Mouse (Mus musculus) kidney, postnatal 25 days (tissue): ENCODE measurements around the gene Tmem108.

Source experiments
- DNase-seq, 2 experiments: peaks; one replicate each; pipeline ENCODE4 v3.0.0; 2021; ENCODE audit warnings: mixed read lengths in 2 of 2

Gene Tmem108

GRCm38 (mm10) chr9:103489883-103490282 is 271.8 kb downstream of the Tmem108 start:
- no peak for DNase-seq

GRCm38 (mm10) chr9:103489096-103489495 is 272.5 kb downstream of the Tmem108 start:
- DNase-seq, result peak; percentile 44 to 57

- no peak for DNase-seq
Measured at GRCm38 (mm10) chr9:103486262-103486661, 275.4 kb downstream of the Tmem108 start.

- peak; percentile 67 for DNase-seq
Measured at GRCm38 (mm10) chr9:103485606-103486005, 276.0 kb downstream of the Tmem108 start.

GRCm38 (mm10) chr9:103480603-103481220 is 280.9 kb downstream of the Tmem108 start:
- DNase-seq, result peak; percentile 89 to 92

- no peak for DNase-seq
Measured at GRCm38 (mm10) chr9:103480044-103480576, 281.5 kb downstream of the Tmem108 start, which contains the start of gene Bfsp2. Bfsp2 (minus strand) TSS chr9:103480420.

- peak; percentile 57 to 82 for DNase-seq
Measured at GRCm38 (mm10) chr9:103475414-103475813, 286.2 kb downstream of the Tmem108 start.

- peak; percentile 71 to 77 for DNase-seq
Measured at GRCm38 (mm10) chr9:103473915-103474688, 287.5 kb downstream of the Tmem108 start.

GRCm38 (mm10) chr9:103471784-103472183 is 289.9 kb downstream of the Tmem108 start:
- DNase-seq, result no peak

- DNase-seq, result peak; percentile 56 to 66
Measured at GRCm38 (mm10) chr9:103469516-103469915, 292.1 kb downstream of the Tmem108 start.

GRCm38 (mm10) chr9:103468911-103469310 is 292.7 kb downstream of the Tmem108 start:
- no peak for DNase-seq

GRCm38 (mm10) chr9:103465711-103466220 is 295.9 kb downstream of the Tmem108 start:
- no peak for DNase-seq

GRCm38 (mm10) chr9:103465293-103465692 is 296.3 kb downstream of the Tmem108 start:
- DNase-seq, result no peak

- no peak for DNase-seq
Measured at GRCm38 (mm10) chr9:103463833-103464232, 297.8 kb downstream of the Tmem108 start.

GRCm38 (mm10) chr9:103459839-103460238 is 301.8 kb downstream of the Tmem108 start:
- no peak for DNase-seq

GRCm38 (mm10) chr9:103459307-103459706 is 302.3 kb downstream of the Tmem108 start:
- no peak for DNase-seq

GRCm38 (mm10) chr9:103449651-103450050 is 312.0 kb downstream of the Tmem108 start:
- no peak for DNase-seq

GRCm38 (mm10) chr9:103449092-103449491 is 312.5 kb downstream of the Tmem108 start:
- peak; percentile 9 to 54 for DNase-seq

GRCm38 (mm10) chr9:103444656-103445055 is 317.0 kb downstream of the Tmem108 start:
- DNase-seq, result no peak

- DNase-seq, result no peak
Measured at GRCm38 (mm10) chr9:103443824-103444185, 317.8 kb downstream of the Tmem108 start.

- peak in 1 of 2 experiments; percentile 10 for DNase-seq
Measured at GRCm38 (mm10) chr9:103443121-103443823, 318.4 kb downstream of the Tmem108 start.

GRCm38 (mm10) chr9:103440597-103440996 is 321.0 kb downstream of the Tmem108 start:
- no peak for DNase-seq

GRCm38 (mm10) chr9:103437104-103437503 is 324.5 kb downstream of the Tmem108 start:
- no peak for DNase-seq
